Mouse (Mus musculus) G1E (cell line): Measurements from ENCODE around the gene Mtcl1.

ENCODE experiments used
- CTCF ChIP-seq: IDR thresholded peaks from 2 replicates; pipeline ENCODE4 v1.5.1; 2012; ENCODE audit warnings: low read depth, low read length, inconsistent platforms, mixed read lengths
- GATA1 ChIP-seq: IDR thresholded peaks from 2 replicates; pipeline ENCODE4 v1.6.1; 2012; ENCODE audit warnings: borderline replicate concordance, low read length, inconsistent platforms, mixed read lengths

DNA sequence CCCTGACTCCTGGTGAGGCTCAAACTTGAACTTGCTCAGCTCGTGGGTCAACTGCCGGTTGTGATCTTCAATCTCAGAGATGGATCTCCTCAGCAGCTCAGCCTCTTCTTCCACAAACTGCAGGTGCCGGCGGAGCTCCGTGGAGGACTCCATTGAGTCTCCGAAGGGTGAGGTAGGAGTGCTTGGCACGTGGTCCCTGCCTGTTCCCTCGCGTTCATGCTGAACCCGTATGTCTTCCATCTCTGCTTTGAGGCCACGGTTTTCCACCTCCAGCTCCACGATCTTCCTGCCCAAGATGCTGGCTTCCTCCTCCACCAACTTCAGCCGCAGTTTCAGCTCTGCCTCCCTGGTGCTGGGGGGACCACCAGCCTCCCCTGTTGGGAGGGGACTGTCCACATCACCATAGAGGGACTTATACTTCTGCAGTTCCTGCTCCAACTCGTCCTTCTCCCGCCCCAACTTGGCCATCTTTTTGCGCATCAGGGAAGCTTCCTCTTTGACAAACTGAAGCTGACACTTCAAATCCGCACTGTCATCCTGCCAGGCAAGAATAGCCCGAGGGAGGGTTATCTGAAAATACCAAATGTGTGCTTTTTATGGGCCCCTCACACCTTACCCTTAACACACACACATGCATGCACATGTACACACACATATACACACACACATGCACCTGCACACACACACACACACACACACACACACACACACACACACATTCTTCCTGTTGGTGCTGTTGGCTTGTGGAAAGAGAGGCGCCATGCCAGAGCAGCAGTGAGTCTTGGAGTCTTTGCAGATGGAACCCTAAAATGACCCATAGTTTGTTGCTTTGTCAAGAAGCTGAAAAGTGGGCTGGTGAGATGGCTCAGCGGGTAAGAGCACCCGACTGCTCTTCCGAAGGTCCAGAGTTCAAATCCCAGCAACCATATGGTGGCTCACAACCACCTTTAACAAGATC lies 69.4 kb downstream of the Mtcl1 start:
- TF ChIP-seq CTCF, result no peak
- no peak for TF ChIP-seq GATA1
